Mouse (Mus musculus): ENCODE data around the gene Coro1c.

DNA sequence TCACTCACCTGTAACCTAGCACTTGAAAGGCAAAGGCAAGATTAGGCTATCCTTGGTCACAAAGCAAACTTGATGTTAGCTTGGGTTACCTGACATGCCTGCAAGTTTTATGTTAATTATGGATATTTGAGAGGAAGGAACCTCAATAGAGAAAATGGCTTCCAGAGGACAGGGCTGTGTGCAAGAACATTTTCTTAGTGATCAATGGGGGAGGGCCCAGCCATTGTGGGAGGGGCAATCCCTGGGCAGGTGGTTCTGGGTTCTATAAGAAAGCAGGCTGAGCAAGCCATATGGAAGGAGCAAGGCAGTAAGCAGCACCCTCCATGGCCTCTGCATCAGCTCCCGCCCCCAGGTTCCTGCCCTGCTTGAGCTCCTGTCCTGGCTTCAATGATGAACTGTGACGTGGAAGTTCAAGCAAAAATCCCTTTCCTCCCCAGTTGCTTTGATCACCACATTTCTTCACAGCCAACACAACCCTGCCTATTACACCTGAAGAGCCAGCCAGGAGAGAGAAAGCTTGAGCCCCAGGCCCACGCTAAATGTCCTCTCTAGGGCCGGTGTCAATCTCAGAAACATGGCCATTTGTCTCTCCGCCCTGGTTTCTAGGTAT lies 20.3 kb downstream of the Coro1c start:
- TF ChIP-seq FLI1 (IDR thresholded peaks at IDR 0.05; ENCODE audit: low read length) (no peak), GATA1 (IDR thresholded peaks at IDR 0.05; ENCODE audit: borderline replicate concordance, low read length) (no peak)

Data from megakaryocyte, embryonic 14.5 days (primary cell).